Mouse (Mus musculus): ENCODE results near the gene Cdkn3. TPM values are rescaled to one million over a fixed set of nuclear protein-coding genes. Genes with fewer than 3 reads are reported as not detected.

The Cdkn3 gene
- 28.8 and 41.1 TPM in 2 replicates for polyA plus RNA-seq (2012; rRNA removed)
- 128 and 135 TPM in 2 replicates for polyA plus RNA-seq (2014; fragmentation: Nextera tagmentation; extraction: Ambion mirVana)

DNA sequence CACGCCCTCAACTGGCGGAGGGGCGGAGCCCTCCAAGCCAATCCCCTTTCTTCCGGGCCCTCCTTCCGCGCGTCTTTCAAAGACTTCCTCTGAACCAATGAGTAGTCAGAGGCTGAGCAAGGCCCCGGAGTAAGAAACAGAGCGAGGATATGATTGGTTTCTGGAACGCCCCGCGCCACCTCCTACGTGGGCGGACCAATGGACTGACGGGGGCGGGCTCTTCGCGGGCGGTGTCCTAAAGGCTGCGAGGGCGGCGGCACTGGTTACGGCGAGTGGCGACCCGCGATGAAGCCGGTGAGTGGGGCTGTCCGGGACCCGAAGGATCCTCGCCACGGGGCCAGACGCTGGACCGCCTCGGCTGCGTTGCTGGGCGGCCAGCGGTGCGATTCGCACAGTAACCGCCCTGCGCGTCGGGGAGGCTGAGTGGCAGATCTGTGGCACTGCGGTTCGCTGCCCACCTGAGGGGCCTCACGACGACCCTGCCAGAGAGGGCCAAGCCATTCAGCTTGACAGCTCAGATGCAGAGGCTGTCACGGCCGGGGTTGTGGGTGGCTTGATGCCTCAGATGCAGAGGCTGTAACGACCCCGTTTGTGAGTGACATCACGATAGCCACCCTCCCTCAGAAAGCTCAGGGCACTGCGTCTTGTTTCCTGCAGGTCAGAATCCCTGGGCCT is at the start of gene Cdkn3:
Cdkn3 (plus strand) TSS at position 187 of the 675 bp plus-strand sequence.
- H3K27ac ChIP-seq: peak within 1 kb of the TSS; percentile 64
- peaks cover 22% of the 10 kb centered on the region for H3K36me3 ChIP-seq (replicated peaks; ENCODE audit: control insufficient read depth, insufficient read depth, low read depth)
- peak within 1 kb of the TSS; percentile 91 to 94 for H3K4me3 ChIP-seq (ENCODE audit: insufficient read depth in 1 of 2, low read depth in 2 of 2, low read length in 2 of 2)
- peak within 1 kb of the TSS; percentile 98 for H3K9ac ChIP-seq (replicated peaks)
- DNase-seq (ENCODE audit: low read depth in 3 of 3, low spot score in 3 of 3) (peak; percentile 96 to 97 (median 96)), ATAC-seq (ENCODE audit: insufficient read depth) (peak; percentile 99)
- peaks cover 5 to 15% of the 10 kb centered on the region in 2 experiments for H3K4me1 ChIP-seq (replicated peaks; ENCODE audit: control insufficient read depth in 2 of 2, insufficient read depth in 2 of 2, low read length in 1 of 2)
- WGBS (ENCODE audit: insufficient replicate concordance): under 1% methylated on average over 54 of the region's 54 CpGs
- no peaks in the 10 kb centered on the region for H3K9me3 ChIP-seq (ENCODE audit: control insufficient read depth, low read length)
- TF ChIP-seq EP300 (IDR thresholded peaks at IDR 0.05; ENCODE audit: low read depth): no peak
- no peak for TF ChIP-seq CTCF (IDR thresholded peaks at IDR 0.05; ENCODE audit: low read depth)
- H3K27me3 ChIP-seq (ENCODE audit: control insufficient read depth, insufficient read depth, low read length): no peaks in the 10 kb centered on the region
- peak within 1 kb of the TSS; percentile 84 for H3K4me2 ChIP-seq (ENCODE audit: low read depth)

- H3K27ac ChIP-seq: no peak overlapping the region
- WGBS (ENCODE audit: insufficient replicate concordance): 66% methylated on average over 12 of the region's 12 CpGs
- no peak overlapping the region for H3K4me3 ChIP-seq (ENCODE audit: insufficient read depth in 1 of 2, low read depth in 2 of 2, low read length in 2 of 2)
- TF ChIP-seq CTCF (IDR thresholded peaks at IDR 0.05; ENCODE audit: low read depth) (no peak), EP300 (IDR thresholded peaks at IDR 0.05; ENCODE audit: low read depth) (no peak)
- DNase-seq (ENCODE audit: low read depth in 3 of 3, low spot score in 3 of 3): no peak
- no peak overlapping the region for H3K4me2 ChIP-seq (ENCODE audit: low read depth)
- no peaks in the 10 kb centered on the region for H3K9me3 ChIP-seq (ENCODE audit: control insufficient read depth, low read length)
- ATAC-seq (ENCODE audit: insufficient read depth): no peak
- no peak overlapping the region for H3K9ac ChIP-seq (replicated peaks)
- H3K4me1 ChIP-seq (replicated peaks; ENCODE audit: control insufficient read depth in 2 of 2, insufficient read depth in 2 of 2, low read length in 1 of 2): no peaks in the 10 kb centered on the region
- H3K36me3 ChIP-seq (replicated peaks; ENCODE audit: control insufficient read depth, insufficient read depth, low read depth): no peaks in the 10 kb centered on the region
- no peaks in the 10 kb centered on the region for H3K27me3 ChIP-seq (ENCODE audit: control insufficient read depth, insufficient read depth, low read length)
Observed at GRCm38 (mm10) chr14:46718483-46718922, 41.8 kb upstream of the Cdkn3 start.

DNA sequence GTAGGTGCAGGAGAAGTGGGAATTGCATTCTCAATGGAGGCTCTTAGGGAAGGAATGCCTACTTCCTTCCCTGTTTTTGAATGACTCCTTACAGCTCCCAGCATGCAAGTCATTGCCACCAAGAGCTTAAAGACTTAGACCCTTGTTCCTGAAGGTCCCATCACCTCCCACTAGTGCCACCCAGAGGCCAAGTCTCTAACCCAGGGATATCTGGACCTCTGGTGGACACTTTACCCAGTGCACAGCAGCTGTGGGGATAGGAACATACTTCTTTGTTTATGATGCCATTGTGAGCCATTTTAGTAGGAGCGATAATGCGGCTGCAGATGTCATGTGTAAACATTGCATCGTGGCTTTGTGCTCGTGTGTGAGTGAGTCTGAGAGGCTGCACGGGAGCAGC is 38.3 kb upstream of the Cdkn3 start:
- no peak overlapping the region for H3K27ac ChIP-seq
- H3K9me3 ChIP-seq (ENCODE audit: control insufficient read depth, low read length): no peaks in the 10 kb centered on the region
- no peaks in the 10 kb centered on the region for H3K4me1 ChIP-seq (replicated peaks; ENCODE audit: control insufficient read depth in 2 of 2, insufficient read depth in 2 of 2, low read length in 1 of 2)
- DNase-seq (ENCODE audit: low read depth in 3 of 3, low spot score in 3 of 3): no peak
- WGBS (ENCODE audit: insufficient replicate concordance): 68% methylated on average over 5 of the region's 5 CpGs
- peak; percentile 70 for TF ChIP-seq CTCF (IDR thresholded peaks at IDR 0.05; ENCODE audit: low read depth)
- TF ChIP-seq EP300 (IDR thresholded peaks at IDR 0.05; ENCODE audit: low read depth): no peak
- no peak overlapping the region for H3K4me2 ChIP-seq (ENCODE audit: low read depth)
- H3K27me3 ChIP-seq (ENCODE audit: control insufficient read depth, insufficient read depth, low read length): no peaks in the 10 kb centered on the region
- no peak for ATAC-seq (ENCODE audit: insufficient read depth)
- no peaks in the 10 kb centered on the region for H3K36me3 ChIP-seq (replicated peaks; ENCODE audit: control insufficient read depth, insufficient read depth, low read depth)
- H3K4me3 ChIP-seq (ENCODE audit: insufficient read depth in 1 of 2, low read depth in 2 of 2, low read length in 2 of 2): no peak overlapping the region
- H3K9ac ChIP-seq (replicated peaks): no peak overlapping the region

DNA sequence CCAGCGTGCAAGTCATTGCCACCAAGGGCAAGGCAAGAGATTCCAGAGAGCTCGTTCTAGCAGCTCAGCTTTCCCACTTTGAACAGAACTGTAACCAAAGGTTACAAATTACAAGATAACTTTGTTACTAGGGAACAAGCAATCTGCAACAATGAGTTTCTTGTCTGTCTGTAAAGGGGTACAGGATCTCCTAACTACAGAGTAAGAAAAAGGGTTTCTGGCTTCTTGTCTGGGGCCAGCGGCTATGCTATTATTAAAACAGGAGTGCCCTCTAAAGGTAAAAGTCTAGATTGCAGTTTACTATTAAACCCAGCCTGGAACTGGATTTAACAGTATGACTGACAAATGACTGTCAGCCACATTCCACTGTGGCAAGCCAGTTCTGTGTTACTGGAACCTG is 36.5 kb upstream of the Cdkn3 start:
- ATAC-seq (ENCODE audit: insufficient read depth) (no peak), DNase-seq (ENCODE audit: low read depth in 3 of 3, low spot score in 3 of 3) (peak; percentile 16 to 24 (median 20))
- no peaks in the 10 kb centered on the region for H3K36me3 ChIP-seq (replicated peaks; ENCODE audit: control insufficient read depth, insufficient read depth, low read depth)
- H3K27ac ChIP-seq: no peak overlapping the region
- H3K9me3 ChIP-seq (ENCODE audit: control insufficient read depth, low read length): no peaks in the 10 kb centered on the region
- no peak overlapping the region for H3K4me2 ChIP-seq (ENCODE audit: low read depth)
- H3K9ac ChIP-seq (replicated peaks): no peak overlapping the region
- H3K4me1 ChIP-seq (replicated peaks; ENCODE audit: control insufficient read depth in 2 of 2, insufficient read depth in 2 of 2, low read length in 1 of 2): no peaks in the 10 kb centered on the region
- 29% methylated on average over 3 of the region's 3 CpGs for WGBS (ENCODE audit: insufficient replicate concordance)
- H3K27me3 ChIP-seq (ENCODE audit: control insufficient read depth, insufficient read depth, low read length): no peaks in the 10 kb centered on the region
- TF ChIP-seq CTCF (IDR thresholded peaks at IDR 0.05; ENCODE audit: low read depth) (peak; percentile 54; the same call in 1 of the 2 replicates), EP300 (IDR thresholded peaks at IDR 0.05; ENCODE audit: low read depth) (no peak)
- no peak overlapping the region for H3K4me3 ChIP-seq (ENCODE audit: insufficient read depth in 1 of 2, low read depth in 2 of 2, low read length in 2 of 2)

- 52% methylated on average over 5 of the region's 5 CpGs for WGBS (ENCODE audit: insufficient replicate concordance)
- TF ChIP-seq CTCF (IDR thresholded peaks at IDR 0.05; ENCODE audit: low read depth): no peak
- no peak for TF ChIP-seq EP300 (IDR thresholded peaks at IDR 0.05; ENCODE audit: low read depth)
- H3K36me3 ChIP-seq (replicated peaks; ENCODE audit: control insufficient read depth, insufficient read depth, low read depth): no peaks in the 10 kb centered on the region
- no peaks in the 10 kb centered on the region for H3K4me1 ChIP-seq (replicated peaks; ENCODE audit: control insufficient read depth in 2 of 2, insufficient read depth in 2 of 2, low read length in 1 of 2)
- no peaks in the 10 kb centered on the region for H3K27me3 ChIP-seq (ENCODE audit: control insufficient read depth, insufficient read depth, low read length)
- no peaks in the 10 kb centered on the region for H3K9me3 ChIP-seq (ENCODE audit: control insufficient read depth, low read length)
- no peak overlapping the region for H3K27ac ChIP-seq
- no peak overlapping the region for H3K4me2 ChIP-seq (ENCODE audit: low read depth)
- DNase-seq (ENCODE audit: low read depth in 3 of 3, low spot score in 3 of 3) (no peak), ATAC-seq (ENCODE audit: insufficient read depth) (no peak)
- no peak overlapping the region for H3K4me3 ChIP-seq (ENCODE audit: insufficient read depth in 1 of 2, low read depth in 2 of 2, low read length in 2 of 2)
- no peak overlapping the region for H3K9ac ChIP-seq (replicated peaks)
Observed at GRCm38 (mm10) chr14:46724941-46725340, 35.4 kb upstream of the Cdkn3 start.
